Mouse (Mus musculus): ENCODE results near the gene Ppp1r1b. TPM values are rescaled to one million over a fixed set of nuclear protein-coding genes. Genes with fewer than 3 reads are reported as not detected.
A peak's percentile ranks its signal among the peaks of the same experiment; 100 is the strongest.

The Ppp1r1b gene
- polyA plus RNA-seq, 1 experiment from 2014 or later, result 8.1 TPM

DNA sequence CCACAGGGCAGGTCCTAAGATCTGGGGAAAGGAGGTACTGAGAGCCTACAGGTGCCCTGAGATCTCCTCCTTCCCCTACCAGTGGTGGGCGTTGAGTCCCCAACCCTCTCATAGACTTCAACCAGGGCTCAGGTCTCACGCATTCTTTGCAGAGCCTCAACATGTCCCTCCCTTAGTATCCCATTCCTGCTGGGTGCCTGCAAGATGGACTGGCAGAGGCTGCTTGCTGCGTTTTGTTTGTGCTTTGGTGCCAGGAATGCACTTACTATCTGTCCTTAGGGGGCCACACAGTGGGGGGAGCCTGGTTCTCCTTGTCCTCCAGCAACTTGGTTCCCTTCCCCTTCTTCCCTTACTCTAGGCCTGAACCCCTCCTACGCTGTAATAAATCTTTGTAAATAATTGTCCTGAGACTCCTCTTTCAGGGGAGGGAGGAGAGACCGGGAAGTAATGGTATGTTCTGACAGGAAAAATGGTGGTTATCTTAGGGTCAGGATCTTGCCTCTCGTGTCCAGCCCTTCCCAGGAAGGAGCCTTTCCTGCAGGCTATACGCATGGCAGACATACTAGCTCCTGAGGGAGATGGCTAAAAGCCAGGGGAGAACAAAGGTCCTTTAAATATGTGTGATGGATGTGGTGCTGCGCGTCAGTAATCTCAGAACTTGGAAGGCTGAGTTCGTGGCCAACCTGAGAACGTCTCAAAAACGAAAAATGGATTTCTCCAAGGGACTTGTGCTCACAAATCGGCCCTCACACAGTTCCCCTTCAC is 9.4 kb downstream of the Ppp1r1b start:
- WGBS, result 8% methylated on average over 13 of the region's 13 CpGs

DNA sequence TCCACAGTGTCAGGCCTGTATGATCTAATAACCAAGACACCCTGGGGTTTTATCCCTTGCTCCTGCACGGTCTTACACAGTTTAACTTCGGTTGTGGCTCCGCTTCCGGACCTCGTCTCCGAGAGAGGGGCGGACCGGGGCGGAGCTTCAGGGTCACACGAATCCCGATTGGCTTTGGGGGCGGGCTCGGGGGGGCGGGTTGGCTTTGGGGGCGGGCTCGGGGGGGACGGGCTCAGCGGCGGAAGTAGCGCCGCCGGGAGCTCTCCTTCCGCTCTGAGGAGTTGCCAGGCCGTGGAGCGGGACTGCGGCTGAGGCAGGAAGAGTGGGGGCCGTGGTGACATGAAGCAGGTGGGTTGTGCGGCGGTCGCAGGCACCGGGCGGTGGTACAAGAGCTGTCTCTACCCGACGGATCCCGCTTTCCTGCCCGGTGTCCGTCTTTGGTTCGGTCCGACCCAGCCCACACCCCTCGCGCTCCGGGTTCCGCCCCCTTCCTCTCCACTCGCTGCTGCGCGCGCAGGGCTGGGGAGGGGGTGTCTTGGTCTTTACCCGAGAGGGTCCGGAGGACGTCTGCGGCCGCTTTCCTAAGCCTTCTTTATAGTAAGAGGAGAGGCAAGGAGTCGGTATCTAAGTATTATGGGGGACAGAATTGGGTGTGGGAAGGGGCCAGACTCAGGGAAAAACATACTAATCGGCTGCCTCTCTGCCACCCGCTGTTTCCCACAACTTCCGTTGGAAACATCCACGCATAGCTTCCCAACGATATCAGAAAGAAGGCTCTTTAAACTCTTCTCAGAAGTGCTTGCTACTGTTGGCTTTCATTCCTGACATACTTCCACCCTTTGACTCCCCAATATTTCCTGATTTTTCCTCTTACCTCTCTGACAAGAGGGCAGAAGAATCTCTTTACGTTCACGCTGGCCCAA is 10.2 kb downstream of the Ppp1r1b start, which contains the start of gene Stard3:
Gene Stard3 (plus strand): TSS at position 208 of the 923 bp plus-strand sequence.
- H3K36me3 ChIP-seq, result peaks cover 4% of the 10 kb centered on the region; the same call in 1 of the 2 replicates
- peaks cover 61% of the 10 kb centered on the region for H3K4me1 ChIP-seq
- no peaks in the 10 kb centered on the region for H3K9me3 ChIP-seq
- peak within 1 kb of the TSS; percentile 95 for H3K27ac ChIP-seq
- H3K27me3 ChIP-seq (ENCODE audit: insufficient read depth, poor library complexity, severe bottlenecking), result peaks cover 22% of the 10 kb centered on the region
- H3K4me3 ChIP-seq, result peak within 1 kb of the TSS; percentile 84
- under 1% methylated on average over 60 of the region's 60 CpGs for WGBS
- DNase-seq (ENCODE audit: low spot score), result peak; percentile 95

More for the DNA sequence above, 9.4 kb downstream of the Ppp1r1b start:
- H3K36me3 ChIP-seq, result peaks cover 4% of the 10 kb centered on the region; the same call in 1 of the 2 replicates
- H3K4me1 ChIP-seq, result peaks cover 60% of the 10 kb centered on the region
- no peak for DNase-seq (ENCODE audit: low spot score)
- no peaks in the 10 kb centered on the region for H3K9me3 ChIP-seq
- H3K4me3 ChIP-seq, result peak overlapping the region; percentile 84
- peak overlapping the region; percentile 95 for H3K27ac ChIP-seq
- H3K27me3 ChIP-seq (ENCODE audit: insufficient read depth, poor library complexity, severe bottlenecking), result peaks cover 31% of the 10 kb centered on the region

DNA sequence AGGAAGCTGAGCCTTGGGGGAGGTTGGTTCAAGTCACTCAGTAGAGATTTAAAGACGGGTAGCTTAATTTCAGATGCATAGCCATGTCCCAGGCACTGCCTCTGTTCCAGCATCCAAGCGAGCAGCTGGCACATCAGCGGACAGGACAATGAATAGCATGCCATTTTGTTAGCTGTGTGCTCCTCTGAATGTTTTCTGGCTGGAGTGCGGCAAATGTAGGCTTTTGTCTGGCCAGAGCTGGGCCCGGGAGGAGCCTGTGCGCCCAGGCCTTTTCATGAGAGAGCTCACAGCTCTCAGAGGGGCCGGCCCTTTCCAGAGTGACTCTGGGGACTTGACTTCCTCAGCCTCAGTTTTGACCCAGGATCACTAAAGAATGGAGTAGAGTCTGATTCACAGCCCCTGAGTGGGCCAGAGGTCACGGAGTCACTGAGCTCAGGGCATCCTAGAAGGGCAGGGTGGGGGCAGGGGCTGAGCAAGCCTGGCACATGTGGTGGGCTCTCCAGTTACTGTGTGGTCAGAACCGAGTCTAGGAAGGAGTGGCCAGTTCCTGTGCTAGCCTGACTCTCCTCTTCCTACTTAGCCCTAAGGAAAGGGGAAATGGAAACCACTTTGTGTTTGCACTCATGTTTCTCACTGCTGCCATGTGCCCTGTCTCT is 12.8 kb downstream of the Ppp1r1b start:
- no peak for DNase-seq (ENCODE audit: low spot score)
- no peak overlapping the region; the same call in 1 of the 2 replicates for H3K4me3 ChIP-seq
- H3K9me3 ChIP-seq, result no peaks in the 10 kb centered on the region
- H3K4me1 ChIP-seq, result peaks cover 63% of the 10 kb centered on the region
- peaks cover 4% of the 10 kb centered on the region; the same call in 1 of the 2 replicates for H3K36me3 ChIP-seq
- 0 out of 2 replicates have a peak overlapping the region, but pooled peaks have one; percentile 4 for H3K27ac ChIP-seq
- 70% methylated on average over 9 of the region's 9 CpGs for WGBS
- H3K27me3 ChIP-seq (ENCODE audit: insufficient read depth, poor library complexity, severe bottlenecking), result no peaks in the 10 kb centered on the region

DNA sequence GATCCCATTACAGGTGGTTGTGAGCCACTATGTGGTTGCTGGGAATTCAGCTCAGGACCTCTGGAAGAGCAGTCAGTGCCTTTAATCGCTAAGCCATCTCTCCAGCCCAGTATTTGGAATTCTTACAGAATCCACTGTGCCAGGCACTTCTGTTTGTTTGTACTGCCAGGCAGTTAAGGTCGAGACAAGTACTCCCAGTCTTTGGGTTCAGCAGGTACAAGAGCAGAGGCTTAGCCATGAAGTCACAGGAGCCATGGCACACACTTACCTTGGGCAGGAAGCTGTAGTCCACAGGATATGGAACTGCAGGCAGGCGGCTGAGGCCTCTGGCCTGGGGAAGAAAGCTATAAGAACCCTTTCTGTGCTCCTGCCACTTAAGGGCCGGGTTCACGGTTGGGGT is 15.6 kb downstream of the Ppp1r1b start:
- Histone ChIP-seq H3K4me3 (no peak overlapping the region), H3K27me3 (ENCODE audit: insufficient read depth, poor library complexity, severe bottlenecking) (no peaks in the 10 kb centered on the region), H3K36me3 (peaks cover 11% of the 10 kb centered on the region; the same call in 1 of the 2 replicates), H3K27ac (no peak overlapping the region), H3K9me3 (no peaks in the 10 kb centered on the region), H3K4me1 (peaks cover 68% of the 10 kb centered on the region)
- DNase-seq (ENCODE audit: low spot score), result no peak
- 77% methylated on average over 5 of the region's 5 CpGs for WGBS

DNA sequence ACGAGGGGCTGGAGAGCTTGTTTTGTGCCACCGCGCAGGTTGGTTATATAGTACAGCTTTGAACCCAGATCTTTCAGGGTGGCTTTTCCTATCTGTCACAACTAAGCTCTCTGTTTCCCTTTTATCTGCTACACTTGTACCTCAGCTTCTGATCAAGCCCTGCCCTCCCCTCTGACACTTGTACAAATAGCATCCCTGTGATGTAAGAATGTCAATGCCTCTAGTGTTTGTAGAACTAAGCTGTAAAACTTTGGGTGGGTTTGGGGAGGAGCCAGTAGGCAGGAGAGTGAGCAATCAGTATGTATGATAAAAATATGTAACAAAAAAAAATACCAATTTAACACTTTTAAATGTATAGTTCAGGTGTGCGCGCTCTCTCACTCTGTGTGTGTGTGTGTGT is 16.2 kb downstream of the Ppp1r1b start:
- no peaks in the 10 kb centered on the region for H3K27me3 ChIP-seq (ENCODE audit: insufficient read depth, poor library complexity, severe bottlenecking)
- no peak overlapping the region for H3K27ac ChIP-seq
- no peaks in the 10 kb centered on the region for H3K9me3 ChIP-seq
- DNase-seq (ENCODE audit: low spot score), result no peak
- peaks cover 68% of the 10 kb centered on the region for H3K4me1 ChIP-seq
- H3K4me3 ChIP-seq, result no peak overlapping the region
- H3K36me3 ChIP-seq, result peaks cover 11% of the 10 kb centered on the region; the same call in 1 of the 2 replicates
- 89% methylated on average over 5 of the region's 5 CpGs for WGBS

DNA sequence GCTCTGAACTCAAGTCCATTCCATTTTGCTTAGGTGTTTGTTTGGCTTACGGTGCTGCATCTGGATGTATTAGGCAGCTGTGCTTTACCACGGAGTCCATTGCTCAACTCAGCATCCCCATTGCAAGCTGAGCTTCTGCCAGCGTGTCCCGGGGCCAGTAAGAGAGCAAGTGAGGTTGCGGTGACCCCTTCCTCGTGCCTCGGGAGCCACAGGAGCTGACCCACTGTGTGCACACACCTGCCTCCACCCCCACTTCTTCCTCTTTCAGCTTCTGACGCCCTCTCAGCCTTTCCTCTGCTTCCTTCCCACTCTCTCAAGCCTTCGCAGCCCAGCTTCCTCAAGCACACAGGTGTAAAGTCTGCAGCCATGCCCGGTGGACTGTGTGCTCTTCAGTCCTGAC is 18.1 kb downstream of the Ppp1r1b start:
- H3K4me1 ChIP-seq, result peaks cover 69% of the 10 kb centered on the region
- H3K27ac ChIP-seq, result peak overlapping the region; percentile 44; the same call in 1 of the 2 replicates

DNA sequence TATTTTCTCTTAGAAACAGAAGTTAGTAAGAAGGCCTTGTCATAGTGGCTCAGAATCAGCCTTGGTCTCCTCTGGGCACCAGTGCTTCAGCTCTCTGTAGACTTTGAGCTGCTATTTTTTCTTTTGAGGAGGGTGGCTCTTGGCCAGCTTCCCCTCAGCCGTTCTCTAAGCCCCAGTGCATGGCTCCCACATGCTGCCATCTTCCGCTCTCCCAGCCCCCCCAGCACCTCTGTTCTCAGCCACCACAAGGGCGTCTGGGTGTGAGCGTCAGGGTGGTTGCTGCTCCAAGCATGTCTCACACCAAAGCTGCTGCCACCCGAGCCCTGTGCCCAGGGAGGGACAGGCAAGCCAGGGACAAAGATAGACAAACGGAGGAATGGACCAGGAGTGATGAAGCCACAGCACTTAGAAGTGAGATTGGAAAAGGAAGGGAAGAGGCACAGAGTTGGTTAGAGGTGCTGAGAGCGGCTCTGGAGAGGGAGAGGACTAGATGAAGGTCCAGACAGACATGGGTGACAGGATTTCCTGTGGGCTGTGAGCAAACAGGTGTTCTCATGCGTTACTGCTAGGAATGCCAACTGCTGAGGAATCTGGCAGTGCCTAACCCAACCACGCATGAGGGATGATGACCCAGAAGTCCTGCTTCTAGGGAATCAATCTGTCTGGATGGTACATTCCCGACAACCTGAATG is 19.1 kb downstream of the Ppp1r1b start:
- peaks cover 69% of the 10 kb centered on the region for H3K4me1 ChIP-seq
- H3K27ac ChIP-seq, result peak overlapping the region; percentile 77
- no peak for DNase-seq (ENCODE audit: low spot score)
- H3K9me3 ChIP-seq, result no peaks in the 10 kb centered on the region
- H3K36me3 ChIP-seq, result 0 out of 2 replicates have a peak, but pooled peaks cover 7% of the 10 kb centered on the region
- 65% methylated on average over 10 of the region's 10 CpGs for WGBS
- H3K27me3 ChIP-seq (ENCODE audit: insufficient read depth, poor library complexity, severe bottlenecking), result no peaks in the 10 kb centered on the region
- peak overlapping the region; percentile 12; the same call in 1 of the 2 replicates for H3K4me3 ChIP-seq

More for the DNA sequence above, 18.1 kb downstream of the Ppp1r1b start:
- Histone ChIP-seq H3K9me3 (no peaks in the 10 kb centered on the region), H3K27me3 (ENCODE audit: insufficient read depth, poor library complexity, severe bottlenecking) (no peaks in the 10 kb centered on the region), H3K36me3 (peaks cover 11% of the 10 kb centered on the region; the same call in 1 of the 2 replicates), H3K4me3 (0 out of 2 replicates have a peak overlapping the region, but pooled peaks have one; percentile 12)
- no peak for DNase-seq (ENCODE audit: low spot score)
- WGBS, result 68% methylated on average over 10 of the region's 10 CpGs

DNA sequence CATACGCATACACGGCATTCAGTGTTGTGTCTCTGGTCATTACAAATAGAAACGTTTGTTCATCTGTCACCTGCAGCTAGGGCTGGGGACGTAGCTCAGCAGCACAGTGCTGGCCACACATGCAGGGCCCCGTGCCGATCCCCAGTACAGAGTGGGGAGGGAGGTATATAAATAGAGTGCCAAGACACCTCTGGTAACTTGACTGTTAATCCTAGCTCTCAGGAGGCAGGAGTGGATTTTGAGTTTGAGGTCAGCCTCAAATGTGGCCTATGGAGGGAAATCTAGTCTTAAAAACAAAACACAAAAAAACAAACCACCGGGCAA is 19.6 kb downstream of the Ppp1r1b start:
- H3K36me3 ChIP-seq, result 0 out of 2 replicates have a peak, but pooled peaks cover 7% of the 10 kb centered on the region
- H3K27me3 ChIP-seq (ENCODE audit: insufficient read depth, poor library complexity, severe bottlenecking), result no peaks in the 10 kb centered on the region
- H3K27ac ChIP-seq, result peak overlapping the region; percentile 77
- H3K4me1 ChIP-seq, result peaks cover 71% of the 10 kb centered on the region
- DNase-seq (ENCODE audit: low spot score), result no peak
- 0 out of 2 replicates have a peak overlapping the region, but pooled peaks have one; percentile 12 for H3K4me3 ChIP-seq
- H3K9me3 ChIP-seq, result no peaks in the 10 kb centered on the region
- 60% methylated on average over 7 of the region's 7 CpGs for WGBS

DNA sequence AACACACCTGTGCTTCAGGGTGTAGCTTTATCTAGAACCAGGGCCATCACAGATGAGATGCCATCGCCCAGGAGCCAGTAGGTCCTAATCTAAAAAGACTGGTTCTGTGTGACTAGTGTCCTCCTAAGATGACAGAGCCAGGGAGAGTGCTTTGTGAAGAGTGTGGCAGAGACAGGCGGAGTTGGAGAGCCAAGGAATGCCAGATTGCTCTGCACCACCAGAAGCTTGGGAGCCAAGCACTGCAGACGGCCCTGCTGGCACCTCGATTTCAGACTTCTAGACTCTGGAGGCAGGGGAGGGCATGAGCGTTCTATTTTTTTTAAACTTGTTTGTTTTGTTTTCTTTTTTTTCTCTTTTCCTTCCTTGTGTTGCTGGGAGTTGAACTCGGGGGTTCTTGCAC is 21.1 kb downstream of the Ppp1r1b start:
- WGBS, result 68% methylated on average over 6 of the region's 6 CpGs
- no peaks in the 10 kb centered on the region for H3K27me3 ChIP-seq (ENCODE audit: insufficient read depth, poor library complexity, severe bottlenecking)
- H3K36me3 ChIP-seq, result 0 out of 2 replicates have a peak, but pooled peaks cover 7% of the 10 kb centered on the region
- H3K4me3 ChIP-seq, result no peak overlapping the region
- no peak for DNase-seq (ENCODE audit: low spot score)
- peak overlapping the region; percentile 47; the same call in 1 of the 2 replicates for H3K27ac ChIP-seq
- no peaks in the 10 kb centered on the region for H3K9me3 ChIP-seq
- peaks cover 78% of the 10 kb centered on the region for H3K4me1 ChIP-seq

DNA sequence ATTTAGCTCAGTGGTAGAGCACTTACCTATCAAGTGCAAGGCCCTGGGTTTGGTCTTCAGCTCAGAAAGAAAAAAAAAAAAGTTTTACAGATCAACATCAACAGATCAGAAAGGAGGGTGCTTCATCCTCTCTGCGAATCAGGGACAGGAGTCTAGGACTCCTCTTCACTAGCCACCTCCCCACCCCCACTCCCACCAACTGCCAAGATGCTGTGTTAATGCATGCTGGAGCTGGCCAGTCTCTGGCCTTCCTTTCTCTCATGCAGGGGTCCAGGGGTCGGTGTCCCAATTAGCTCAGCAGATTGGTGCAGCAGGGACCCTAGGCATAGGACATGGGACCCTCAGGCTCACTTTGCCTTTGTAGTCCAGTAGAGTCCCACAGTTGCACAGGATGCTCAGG is 22.4 kb downstream of the Ppp1r1b start:
- Histone ChIP-seq H3K27ac (peak overlapping the region; percentile 81; the same call in 1 of the 2 replicates), H3K9me3 (no peaks in the 10 kb centered on the region), H3K4me1 (peaks cover 90% of the 10 kb centered on the region), H3K36me3 (peaks cover 18% of the 10 kb centered on the region), H3K27me3 (ENCODE audit: insufficient read depth, poor library complexity, severe bottlenecking) (no peaks in the 10 kb centered on the region), H3K4me3 (no peak overlapping the region)
- DNase-seq (ENCODE audit: low spot score), result no peak
- 85% methylated on average over 2 of the region's 2 CpGs for WGBS

DNA sequence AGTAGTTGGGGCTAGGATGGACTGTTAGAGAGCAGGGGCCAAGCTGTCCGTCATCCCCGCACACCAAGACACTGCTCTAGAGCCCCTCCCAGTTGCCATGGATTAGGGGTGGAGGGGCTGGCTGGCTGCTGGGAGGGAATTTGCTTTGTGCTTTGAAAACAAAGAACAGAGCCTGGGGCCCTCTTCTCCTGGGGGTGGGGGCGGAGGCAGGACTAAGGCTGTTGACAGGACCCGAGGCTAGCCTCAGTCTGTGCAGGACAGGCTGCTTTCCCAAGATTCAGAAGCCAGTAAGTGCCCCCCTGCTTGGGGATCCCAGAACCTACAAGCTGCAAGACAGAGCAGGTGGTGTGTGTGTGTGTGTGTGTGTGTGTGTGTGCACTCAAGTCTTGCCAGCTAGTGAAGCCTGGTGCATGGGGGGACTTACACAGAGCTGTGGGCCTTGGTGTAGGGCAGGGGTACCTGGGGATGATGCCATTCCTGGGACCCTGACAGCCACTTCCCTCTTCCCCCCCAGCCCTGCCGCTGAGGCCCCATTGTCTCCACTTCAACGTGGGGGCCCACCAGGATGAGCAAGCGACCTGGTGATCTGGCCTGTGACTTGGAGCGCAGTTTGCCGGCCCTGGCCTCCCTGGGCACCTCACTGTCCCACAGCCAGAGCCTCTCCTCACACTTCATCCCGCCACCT is 23.5 kb downstream of the Ppp1r1b start:
- peak overlapping the region; percentile 81 for H3K27ac ChIP-seq
- H3K4me1 ChIP-seq, result peaks cover 89% of the 10 kb centered on the region
- DNase-seq (ENCODE audit: low spot score), result no peak
- 30% methylated on average over 10 of the region's 10 CpGs for WGBS
- H3K27me3 ChIP-seq (ENCODE audit: insufficient read depth, poor library complexity, severe bottlenecking), result no peaks in the 10 kb centered on the region
- peaks cover 23% of the 10 kb centered on the region for H3K36me3 ChIP-seq
- H3K9me3 ChIP-seq, result no peaks in the 10 kb centered on the region
- peak overlapping the region; percentile 39 for H3K4me3 ChIP-seq
